Mouse (Mus musculus): ENCODE data around the gene Zfp618.
A peak's percentile ranks its signal among the peaks of the same experiment; 100 is the strongest.

Zfp618 gene

GRCm38 (mm10) chr4:63156726-63157634 is 191.6 kb downstream of the Zfp618 start:
- no peak for DNase-seq (ENCODE audit: low read depth, low spot score)

- DNase-seq (ENCODE audit: low read depth, low spot score), result no peak
These were observed 192.8 kb downstream of the Zfp618 start for GRCm38 (mm10) chr4:63158192-63158591.

GRCm38 (mm10) chr4:63158961-63159592 is 193.7 kb downstream of the Zfp618 start:
- DNase-seq (ENCODE audit: low read depth, low spot score), result peak; percentile 31

- no peak for DNase-seq (ENCODE audit: low read depth, low spot score)
These were observed 200.3 kb downstream of the Zfp618 start for GRCm38 (mm10) chr4:63165636-63166035.

- DNase-seq (ENCODE audit: low read depth, low spot score), result no peak
These were observed 200.9 kb downstream of the Zfp618 start for GRCm38 (mm10) chr4:63166323-63166722.

GRCm38 (mm10) chr4:63170061-63170460 is 204.7 kb downstream of the Zfp618 start:
- DNase-seq (ENCODE audit: low read depth, low spot score), result no peak

GRCm38 (mm10) chr4:63171122-63171521 is 205.7 kb downstream of the Zfp618 start:
- no peak for DNase-seq (ENCODE audit: low read depth, low spot score)

GRCm38 (mm10) chr4:63171969-63172685 is 206.8 kb downstream of the Zfp618 start, which contains the start of gene Kif12:
TSS of gene Kif12 (minus strand) at chr4:63172131.
- no peak for DNase-seq (ENCODE audit: low read depth, low spot score)

- DNase-seq (ENCODE audit: low read depth, low spot score), result no peak
These were observed 216.2 kb downstream of the Zfp618 start for GRCm38 (mm10) chr4:63181556-63181955.

GRCm38 (mm10) chr4:63186281-63186870 is 221.0 kb downstream of the Zfp618 start:
- no peak for DNase-seq (ENCODE audit: low read depth, low spot score)

Data from WW6 (cell line).